Mouse (Mus musculus) 416B (cell line): ENCODE measurements around the gene Atmin.

ENCODE experiments used
- DNase-seq: peaks from one replicate; pipeline ENCODE4 v3.0.0; 2011; ENCODE audit warnings: low read depth

The Atmin gene

DNA sequence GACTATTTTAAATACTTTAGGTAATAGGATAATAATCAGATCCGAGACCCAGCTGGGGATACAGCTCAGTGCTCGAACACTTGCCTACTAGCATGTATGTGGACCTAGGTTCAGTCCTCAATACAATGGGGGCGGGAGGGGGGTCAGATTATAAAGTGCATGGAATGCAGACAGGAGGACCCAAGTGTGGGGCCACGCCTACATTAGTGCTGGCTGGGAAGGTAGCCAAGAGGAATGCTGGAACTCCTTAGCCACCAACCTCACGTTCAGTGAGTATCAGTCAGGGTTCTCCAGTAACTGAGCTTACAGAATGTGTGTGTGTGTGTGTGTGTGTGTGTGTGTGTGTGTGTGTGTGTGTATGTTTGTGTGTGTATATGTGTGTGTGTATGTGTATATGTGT, 8.2 kb downstream of the Atmin start:
- no peak for DNase-seq

DNA sequence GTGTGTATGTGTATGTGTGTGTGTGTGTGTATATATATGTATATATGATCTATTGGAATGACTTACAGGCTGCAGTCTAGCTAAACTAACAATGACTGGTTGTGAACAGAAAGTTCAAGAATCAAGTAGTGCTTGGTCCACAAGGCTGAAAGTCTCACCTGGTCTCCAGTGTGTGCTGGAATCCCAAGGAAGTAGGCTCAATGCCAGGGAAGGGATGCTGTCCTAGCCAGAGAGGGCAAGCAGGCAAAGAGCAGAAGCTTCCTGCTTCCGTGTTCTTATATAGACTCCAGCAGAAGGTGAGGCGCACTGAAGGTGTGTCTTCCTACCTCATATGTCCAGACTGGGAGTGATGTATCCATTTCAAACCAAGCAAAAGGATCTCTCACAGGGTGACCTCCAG, 8.6 kb downstream of the Atmin start:
- no peak for DNase-seq

DNA sequence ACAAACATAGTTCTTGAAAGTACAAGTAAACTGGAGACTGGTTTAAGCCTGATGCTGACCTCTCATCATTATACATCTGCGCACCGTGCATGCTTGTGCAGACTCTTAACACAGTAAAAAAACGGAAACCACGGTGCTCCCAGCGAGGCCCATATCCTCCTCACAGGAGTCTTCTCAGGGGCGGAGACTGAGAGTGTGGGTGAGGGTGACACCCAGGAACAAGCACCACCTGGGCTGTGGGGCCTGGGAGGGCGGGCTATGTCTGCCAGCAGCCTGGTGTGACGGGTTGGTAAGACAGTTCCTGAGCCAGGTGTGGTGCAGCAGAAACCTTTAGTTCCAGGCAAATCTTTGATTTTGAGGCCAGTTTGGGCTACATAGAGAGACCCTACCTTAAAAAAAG, 9.2 kb downstream of the Atmin start:
- DNase-seq: no peak

DNA sequence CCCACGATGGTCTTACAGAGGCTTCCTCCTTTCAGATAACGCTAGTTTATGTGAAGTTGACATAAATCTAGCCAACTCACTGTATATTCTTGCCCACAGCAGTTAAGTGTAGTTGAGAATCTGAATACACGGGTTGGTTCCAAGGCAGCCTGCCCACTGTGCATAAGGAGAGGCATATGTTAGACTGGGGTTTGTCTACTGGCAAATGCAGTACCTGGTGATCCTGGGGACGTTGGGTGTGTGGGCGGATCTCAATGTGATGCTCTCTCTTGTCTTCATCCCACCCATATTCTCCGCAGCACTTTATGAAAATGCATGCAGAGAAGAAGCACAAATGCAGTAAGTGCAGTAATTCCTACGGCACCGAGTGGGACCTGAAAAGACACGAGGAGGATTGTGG, 11.2 kb downstream of the Atmin start:
- DNase-seq: no peak

DNA sequence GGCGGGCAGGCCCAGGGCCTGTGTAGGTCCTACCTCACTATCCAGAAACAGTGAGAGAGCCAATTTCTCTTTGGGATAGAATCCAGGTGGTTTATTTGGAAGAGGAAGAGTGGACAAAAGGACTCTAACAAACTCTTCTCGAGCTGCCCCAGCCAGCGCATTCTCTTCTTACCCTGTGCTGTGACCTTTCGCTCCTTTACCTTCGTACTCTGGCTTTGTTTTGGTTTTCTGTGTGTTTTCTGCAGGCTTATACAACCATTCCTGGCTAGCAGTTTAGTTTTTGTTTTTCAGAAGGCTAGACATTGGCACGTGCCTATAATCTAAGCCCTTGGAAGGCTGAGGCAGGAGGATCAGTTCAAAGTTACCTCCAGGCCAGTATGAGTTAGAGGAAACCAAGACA, 26.3 kb downstream of the Atmin start:
- DNase-seq: no peak

DNA sequence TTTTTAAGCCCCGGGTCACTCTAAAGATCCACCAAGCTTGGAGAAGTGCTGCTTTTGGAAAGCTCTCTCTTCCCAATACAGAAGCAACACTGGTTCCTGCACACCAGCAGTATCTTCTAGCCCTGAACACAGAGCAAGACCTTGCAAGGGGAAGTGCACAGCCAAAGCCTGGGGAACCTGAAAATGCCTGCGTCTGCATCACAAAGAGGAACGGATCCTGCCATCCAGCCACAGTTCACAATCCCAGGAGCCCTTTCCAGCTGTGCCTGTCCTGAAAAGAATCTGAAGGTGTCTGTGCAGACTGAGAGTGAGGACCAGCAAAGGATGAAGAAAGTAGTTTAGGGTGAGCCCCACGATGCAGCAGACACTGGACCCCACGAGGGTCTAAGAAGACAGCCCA, 31.9 kb downstream of the Atmin start:
- no peak for DNase-seq

DNA sequence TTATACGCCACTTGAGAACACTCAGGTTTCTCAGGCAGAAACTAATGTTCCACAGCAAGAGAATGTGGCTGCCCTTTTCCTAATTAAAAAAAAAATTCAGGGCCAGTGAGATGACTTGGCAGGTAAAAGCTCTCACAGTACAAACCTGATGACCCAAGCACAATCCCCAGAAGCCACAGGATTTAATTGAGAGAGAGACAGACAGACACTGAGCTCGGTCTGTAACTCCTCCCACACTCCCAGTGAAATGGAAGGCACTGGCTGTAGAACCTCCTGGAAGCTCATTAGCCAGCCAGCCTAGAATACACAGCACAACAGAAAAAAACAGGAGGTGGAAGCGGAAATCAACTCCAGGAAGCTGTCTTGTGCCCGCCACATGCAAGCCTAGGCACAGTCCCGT, 32.4 kb downstream of the Atmin start:
- DNase-seq: no peak

DNA sequence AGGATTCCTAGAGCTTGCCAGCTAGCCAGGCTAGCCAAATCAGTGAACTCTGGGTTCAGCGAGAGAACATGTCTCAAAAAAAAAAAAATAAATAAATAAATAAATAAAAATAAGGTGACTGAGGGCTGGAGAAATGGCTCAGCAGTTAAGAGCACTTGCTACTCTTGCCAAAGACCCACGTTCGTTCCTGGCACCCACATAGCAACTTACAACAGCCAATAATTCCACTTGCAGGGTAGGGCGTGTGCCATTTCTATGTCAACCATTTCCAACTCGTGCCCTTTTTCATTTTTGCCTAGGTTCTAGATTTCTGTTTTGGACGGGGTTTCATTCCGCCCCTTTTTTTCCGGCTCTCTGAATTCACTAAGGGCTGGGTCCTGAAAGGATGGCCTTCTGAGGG, 34.9 kb downstream of the Atmin start:
- DNase-seq: no peak

DNA sequence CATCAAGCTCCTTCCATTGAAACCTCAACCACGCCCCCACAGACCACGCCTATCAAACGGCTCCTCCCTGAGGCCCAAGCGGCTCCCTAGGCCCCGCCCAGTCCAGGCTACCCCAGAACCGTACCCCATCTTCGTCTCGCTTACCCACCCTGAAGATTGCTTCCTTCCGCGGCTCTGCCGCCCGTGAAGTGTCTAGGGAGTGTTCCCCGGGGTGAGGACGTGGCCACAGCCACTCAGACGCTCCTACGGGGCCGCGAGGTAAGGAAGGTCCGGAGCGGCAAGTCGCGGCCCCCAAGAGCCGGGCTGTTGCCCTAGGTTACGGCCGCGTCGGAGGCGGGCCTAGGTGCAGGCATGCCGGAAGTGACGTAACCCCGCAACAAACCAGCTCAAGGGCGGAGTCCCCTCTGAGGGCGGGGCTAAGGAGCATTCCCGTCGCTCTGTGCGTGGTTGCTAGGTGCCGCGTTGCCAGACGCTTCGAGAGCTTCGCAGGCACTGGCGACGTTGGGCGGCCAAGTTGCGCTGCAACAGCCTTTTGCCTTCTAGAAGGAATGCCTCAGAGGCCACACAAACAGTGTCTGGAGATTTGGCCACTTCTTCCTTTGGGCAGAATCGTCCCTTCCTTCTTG, 35.6 kb downstream of the Atmin start, which contains the start of gene 1700030J22Rik:
1700030J22Rik (minus strand) TSS at position 329 of the 626 bp plus-strand sequence.
- peak; percentile 99 for DNase-seq

DNA sequence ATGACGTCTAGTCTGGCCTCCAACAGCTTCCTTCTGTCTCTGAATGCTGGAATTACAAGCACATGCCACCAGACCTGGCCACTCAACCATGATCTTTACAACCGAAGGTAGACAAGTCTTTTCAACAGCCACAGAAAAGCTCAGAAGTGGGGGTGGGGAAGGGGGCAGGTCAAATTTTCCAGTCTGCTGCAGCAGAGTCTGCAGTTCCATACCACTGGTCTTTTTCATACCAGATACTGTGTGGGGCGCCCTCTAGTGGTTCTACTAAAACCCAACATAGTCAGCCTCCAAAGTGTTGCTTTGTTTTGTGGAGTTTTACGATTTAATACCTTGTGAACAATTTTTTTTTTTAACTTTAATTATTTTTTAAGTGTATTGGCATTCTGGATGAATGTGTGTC, 36.9 kb downstream of the Atmin start:
- DNase-seq: peak; percentile 84

DNA sequence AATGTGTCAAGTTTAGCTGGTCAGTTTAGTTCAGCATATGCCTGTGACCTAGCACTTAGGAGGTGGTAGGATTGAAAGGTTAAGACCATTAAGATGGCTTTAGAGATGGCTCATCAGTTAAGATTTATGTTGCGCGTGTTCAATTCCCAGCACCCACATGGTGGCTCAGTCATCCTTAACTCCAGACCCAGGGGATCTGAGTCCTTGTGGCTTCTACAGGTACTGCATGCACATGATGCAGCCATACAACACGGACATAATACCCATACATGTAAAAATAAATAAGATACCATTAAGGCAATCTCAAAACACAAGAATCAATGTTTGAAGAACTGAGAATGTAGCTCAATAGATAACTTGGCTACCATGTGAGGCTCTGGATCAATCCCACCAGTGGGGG, 46.6 kb downstream of the Atmin start:
- no peak for DNase-seq

DNA sequence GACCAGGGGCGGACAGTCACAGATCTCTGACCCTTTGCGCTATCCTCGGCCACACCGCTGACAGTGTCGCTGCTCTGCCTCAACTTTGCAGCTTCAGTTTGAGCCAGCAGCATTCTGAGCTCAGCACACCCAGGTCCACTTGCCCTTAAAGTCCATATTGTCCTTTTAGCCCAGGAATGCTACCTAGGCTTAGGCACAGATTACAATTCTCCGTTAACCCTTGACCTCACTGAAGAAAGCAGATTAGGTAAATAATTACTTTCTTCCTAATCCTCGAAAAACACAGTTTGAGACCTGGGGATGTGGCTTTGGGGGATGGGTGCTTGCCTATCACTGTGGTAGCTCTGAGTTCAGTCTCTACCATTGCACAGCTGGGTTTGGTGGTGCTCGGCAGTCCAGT, 48.0 kb downstream of the Atmin start:
- no peak for DNase-seq

DNA sequence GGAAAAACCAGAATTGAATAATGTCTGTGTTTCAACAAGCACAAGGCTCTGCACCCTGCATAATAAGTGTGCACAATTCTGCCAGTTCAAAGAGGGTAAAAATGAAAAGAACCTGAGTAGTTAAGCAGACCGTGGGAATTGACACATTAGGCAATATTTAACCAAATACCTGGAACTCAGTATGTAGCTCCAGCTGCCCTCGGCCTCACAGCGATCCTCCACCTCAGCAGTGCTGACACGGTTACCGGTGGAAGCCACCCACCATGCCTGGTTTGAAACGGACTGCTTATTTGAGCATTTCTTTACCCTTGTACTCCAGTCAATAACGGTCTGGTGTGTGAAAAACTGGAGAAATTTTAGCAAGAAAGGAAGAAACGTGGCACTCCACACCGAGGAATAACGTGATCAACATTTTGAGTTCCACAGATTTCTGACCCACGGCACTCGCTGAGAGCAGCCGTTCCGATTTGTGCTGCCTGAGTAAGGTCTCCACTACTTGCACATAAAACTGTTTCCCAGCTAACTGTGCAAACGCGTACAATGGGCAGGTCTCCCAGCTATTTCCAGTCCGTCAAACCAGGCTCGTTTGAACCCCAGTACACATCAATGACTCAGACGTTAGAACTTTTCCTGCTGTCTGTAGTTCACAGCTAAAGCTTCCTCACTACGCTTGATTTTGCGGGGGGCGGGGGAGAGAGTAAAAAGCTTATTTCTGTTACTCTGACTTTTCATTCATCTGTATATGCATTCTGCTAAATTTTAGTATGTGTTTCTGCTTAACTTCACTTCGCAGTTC, 49.2 kb downstream of the Atmin start:
- peak; percentile 72 for DNase-seq

DNA sequence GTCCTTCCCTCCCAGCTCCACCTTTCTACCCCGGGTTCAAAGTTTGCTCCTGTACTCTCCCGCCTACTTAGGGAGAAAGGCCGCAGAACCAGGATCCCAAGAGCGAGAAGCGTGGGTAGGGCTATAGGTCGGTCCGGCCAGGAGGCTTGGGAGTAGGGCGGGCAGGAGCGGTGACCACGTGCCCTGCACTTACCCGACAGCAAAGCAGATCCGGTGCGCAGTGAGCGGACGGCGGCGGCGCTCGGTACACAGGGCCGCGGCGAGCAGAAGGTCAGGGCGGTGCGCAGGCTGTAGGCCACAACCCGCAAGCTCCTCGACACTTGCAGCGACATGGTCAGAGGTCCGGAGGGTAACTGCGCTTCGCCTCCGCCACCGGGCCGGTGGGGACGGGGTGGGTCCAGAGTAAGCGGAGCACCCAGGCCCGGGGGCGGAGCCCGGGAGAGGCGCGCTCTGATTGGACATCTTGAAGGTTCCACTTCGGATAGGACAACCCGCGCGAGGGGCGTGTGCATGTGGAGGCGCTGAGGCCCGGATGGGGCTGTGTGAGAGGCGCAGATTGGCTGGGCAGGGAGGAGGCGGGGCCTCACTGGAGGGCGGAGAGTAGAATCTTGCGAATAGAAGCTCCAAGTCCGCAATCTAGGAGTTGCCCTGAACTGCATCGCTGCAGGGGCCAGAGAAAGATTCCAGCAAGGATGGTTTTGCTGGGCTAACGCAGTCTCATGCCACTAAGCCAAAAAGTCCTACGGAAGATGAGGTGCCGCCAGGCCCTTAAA, 50.1 kb downstream of the Atmin start, which contains the start of gene Gcsh:
Gcsh (minus strand) TSS at position 443 of the 773 bp plus-strand sequence.
- peak; percentile 99 for DNase-seq

DNA sequence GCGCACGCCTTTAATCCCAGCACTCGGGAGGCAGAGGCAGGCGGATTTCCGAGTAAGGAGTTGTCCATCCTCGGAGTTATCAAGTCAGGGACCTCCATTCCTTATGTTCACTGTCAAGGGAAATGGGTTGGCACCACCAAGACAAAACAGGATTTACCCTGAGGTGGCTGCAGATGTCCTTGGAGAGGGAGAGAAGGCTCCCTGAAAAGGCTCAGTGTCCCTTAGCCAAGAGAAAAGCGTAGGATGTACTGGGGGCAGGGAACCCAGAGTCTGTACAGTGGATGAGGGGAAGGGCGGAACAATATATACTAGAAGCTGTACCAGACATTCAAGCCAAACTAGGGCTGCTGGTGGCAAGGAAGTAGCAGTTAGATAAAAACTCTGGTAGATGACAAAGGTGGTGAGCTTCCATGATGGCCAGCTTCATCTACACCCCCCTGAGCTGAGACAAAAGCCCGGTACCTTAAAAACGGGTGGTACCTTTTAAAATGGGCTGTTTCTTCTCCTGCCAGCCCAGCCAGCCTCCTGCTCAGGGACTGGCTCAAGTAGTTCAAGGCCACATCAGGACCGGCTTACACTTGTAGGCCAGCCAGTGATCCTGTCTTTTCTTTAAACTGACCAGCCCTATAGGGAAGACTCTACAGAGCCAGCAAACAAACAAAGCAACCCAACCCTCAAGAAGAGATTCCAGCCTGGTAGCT, 51.0 kb downstream of the Atmin start:
- DNase-seq: no peak
